Mouse (Mus musculus) kidney, adult 9 months (tissue): Measurements from ENCODE around the gene Cntnap5b.
A peak's percentile ranks its signal among the peaks of the same experiment; 100 is the strongest.
"Not testable (repeated sequence)": the region's sequence is repeated elsewhere in the genome, so short reads cannot be mapped to it uniquely, and the experiment has no call there.

Experiments
- DNase-seq: peaks from one replicate; pipeline ENCODE4 v3.0.0; 2022

Gene Cntnap5b

GRCm38 (mm10) chr1:99772614-99773013 is at the start of gene Cntnap5b:
Cntnap5b (plus strand) TSS chr1:99772765.
- DNase-seq = no peak

- no peak for DNase-seq
These were observed 12.6 kb upstream of the Cntnap5b start for GRCm38 (mm10) chr1:99759996-99760395.

- peak; percentile 30 for DNase-seq
These were observed 382 bp upstream of the Cntnap5b start for GRCm38 (mm10) chr1:99772183-99772582.

- DNase-seq = peak; percentile 16
These were observed 1.6 kb downstream of the Cntnap5b start for GRCm38 (mm10) chr1:99774144-99774543.

GRCm38 (mm10) chr1:99813334-99814110 is 41.0 kb downstream of the Cntnap5b start:
- DNase-seq = no peak

- no peak for DNase-seq
These were observed 99.8 kb downstream of the Cntnap5b start for GRCm38 (mm10) chr1:99872344-99872743.

- DNase-seq = no peak
These were observed 135.2 kb downstream of the Cntnap5b start for GRCm38 (mm10) chr1:99907774-99908173.

- DNase-seq = no peak
These were observed 170.9 kb downstream of the Cntnap5b start for GRCm38 (mm10) chr1:99943515-99943914.

GRCm38 (mm10) chr1:99959428-99959987 is 186.9 kb downstream of the Cntnap5b start:
- DNase-seq = no peak

- DNase-seq = no peak
These were observed 194.9 kb downstream of the Cntnap5b start for GRCm38 (mm10) chr1:99967300-99968089.

- DNase-seq = no peak
These were observed 197.9 kb downstream of the Cntnap5b start for GRCm38 (mm10) chr1:99970184-99971086.

- DNase-seq = not testable (repeated sequence)
These were observed 228.7 kb downstream of the Cntnap5b start for GRCm38 (mm10) chr1:100001226-100001625.

- no peak for DNase-seq
These were observed 233.6 kb downstream of the Cntnap5b start for GRCm38 (mm10) chr1:100006021-100006745.

GRCm38 (mm10) chr1:100041808-100042207 is 269.2 kb downstream of the Cntnap5b start:
- no peak for DNase-seq

GRCm38 (mm10) chr1:100079812-100080211 is 307.2 kb downstream of the Cntnap5b start:
- no peak for DNase-seq

GRCm38 (mm10) chr1:100100516-100100915 is 328.0 kb downstream of the Cntnap5b start:
- no peak for DNase-seq

- no peak for DNase-seq
These were observed 328.5 kb downstream of the Cntnap5b start for GRCm38 (mm10) chr1:100101017-100101416.

- peak; percentile 2 for DNase-seq
These were observed 331.8 kb downstream of the Cntnap5b start for GRCm38 (mm10) chr1:100104343-100104742.

GRCm38 (mm10) chr1:100122410-100122935 is 349.9 kb downstream of the Cntnap5b start:
- DNase-seq = no peak

GRCm38 (mm10) chr1:100163588-100164357 is 391.2 kb downstream of the Cntnap5b start:
- DNase-seq = no peak

- no peak for DNase-seq
These were observed 399.0 kb downstream of the Cntnap5b start for GRCm38 (mm10) chr1:100171566-100171965.
